Mouse (Mus musculus): ENCODE data around the gene Fgfr2.
A peak's percentile ranks its signal among the peaks of the same experiment; 100 is the strongest.

The Fgfr2 gene

DNA sequence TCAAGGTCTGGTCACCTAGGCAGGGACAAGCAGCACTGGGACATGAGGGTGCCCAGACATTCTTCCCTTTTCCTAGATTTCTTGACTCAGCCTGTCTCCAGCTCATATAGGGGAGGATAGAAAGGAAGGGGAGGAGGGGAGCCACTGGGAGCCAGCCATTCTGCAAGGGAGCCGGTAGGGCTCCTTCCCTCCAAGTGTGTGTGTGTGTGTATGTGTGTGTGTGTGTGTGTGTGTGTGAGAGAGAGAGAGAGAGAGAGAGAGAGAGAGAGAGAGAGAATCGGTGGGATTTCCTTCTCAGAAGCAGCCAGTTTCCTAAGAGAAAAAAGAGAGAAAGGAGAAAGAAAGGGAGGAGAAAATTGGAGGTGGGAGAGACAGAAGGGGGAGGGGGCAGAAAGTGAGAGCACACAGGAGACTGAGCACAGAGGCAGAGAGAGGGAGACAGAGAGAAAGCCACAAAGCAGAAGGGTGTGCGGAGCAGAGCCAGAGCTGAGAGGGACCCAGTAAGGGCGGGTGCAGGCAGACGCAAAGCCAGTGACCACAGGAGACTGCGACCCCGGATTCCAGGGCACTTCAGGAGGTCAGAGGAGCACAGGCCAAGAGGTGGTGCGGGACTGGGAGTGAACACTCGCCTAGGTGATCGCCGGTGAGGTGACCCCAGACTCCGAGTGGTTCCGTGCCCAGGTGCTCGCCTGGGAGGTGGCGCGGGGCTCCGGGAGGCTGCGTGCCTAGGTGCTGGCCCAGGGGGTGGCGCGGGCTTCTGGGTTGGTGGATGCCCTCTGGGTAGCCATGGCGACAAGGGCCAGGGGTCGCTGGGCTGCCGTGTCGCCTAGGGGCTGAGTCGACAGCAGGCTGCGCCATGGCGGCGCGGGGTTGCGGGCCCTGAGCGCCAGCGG, 1156.9 kb downstream of the Fgfr2 start, which contains the start of gene Gpr26:
Gene Gpr26 (plus strand): TSS at position 438 of the 893 bp plus-strand sequence.
- DNase-seq (ENCODE audit: low spot score), result no peak

DNA sequence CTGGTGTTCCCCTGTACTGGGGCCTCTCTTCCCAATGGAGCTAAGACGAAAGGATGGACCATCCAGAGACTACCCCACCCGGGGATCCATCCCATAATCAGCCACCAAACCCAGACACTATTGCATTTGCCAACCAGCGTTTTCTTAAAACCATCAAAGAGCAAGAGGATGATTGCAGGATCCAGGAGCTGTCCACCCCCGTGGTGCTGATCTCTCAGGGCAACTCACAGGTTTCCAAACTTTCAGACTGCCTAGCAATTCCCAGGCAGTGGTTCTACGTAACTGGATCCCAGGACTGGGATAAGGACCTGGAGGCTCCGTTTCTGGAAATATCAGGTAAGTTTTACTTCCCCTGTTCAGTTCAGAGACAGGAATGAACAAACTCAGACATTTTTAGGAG, 1162.6 kb downstream of the Fgfr2 start:
- peak; percentile 10 for DNase-seq (ENCODE audit: low spot score)

DNA sequence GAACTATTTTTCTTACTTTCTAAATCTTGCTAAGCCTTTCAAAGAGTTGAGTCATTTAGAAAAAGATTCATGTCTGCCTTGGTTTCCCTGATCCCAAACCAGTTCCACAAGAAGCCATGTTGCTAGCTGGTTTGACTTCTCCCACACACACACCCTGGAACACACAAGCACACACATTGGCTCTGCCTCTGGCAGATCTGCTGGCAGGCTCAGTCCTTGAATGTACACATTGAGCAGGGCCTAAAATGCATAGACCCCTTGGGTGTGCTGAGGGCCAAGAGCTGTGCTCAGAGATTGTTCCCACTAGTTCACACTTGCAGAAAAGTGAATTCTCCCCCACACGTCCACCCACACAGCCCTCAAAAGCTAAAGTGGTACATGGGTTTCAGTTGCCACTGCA, 1164.4 kb downstream of the Fgfr2 start:
- DNase-seq (ENCODE audit: low spot score), result no peak

DNA sequence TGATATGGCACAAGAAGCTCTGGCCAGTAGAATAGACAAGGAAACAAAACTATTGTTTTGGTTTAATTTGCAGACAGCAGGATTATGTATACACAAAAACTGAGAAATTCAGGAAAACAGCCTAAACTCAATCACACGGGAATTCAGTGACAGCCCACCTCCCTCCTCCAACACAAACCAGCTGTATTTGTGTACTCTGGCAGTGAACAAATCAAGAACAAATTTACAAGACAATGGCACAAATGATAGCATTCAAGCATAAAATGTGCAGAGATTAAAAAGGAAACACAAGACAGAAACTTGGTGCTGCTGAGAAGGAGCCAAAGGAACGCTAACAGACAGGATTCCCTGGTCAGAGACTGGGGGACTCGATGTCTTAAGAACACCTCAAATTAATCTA, 1169.7 kb downstream of the Fgfr2 start:
- no peak for DNase-seq (ENCODE audit: low spot score)

DNA sequence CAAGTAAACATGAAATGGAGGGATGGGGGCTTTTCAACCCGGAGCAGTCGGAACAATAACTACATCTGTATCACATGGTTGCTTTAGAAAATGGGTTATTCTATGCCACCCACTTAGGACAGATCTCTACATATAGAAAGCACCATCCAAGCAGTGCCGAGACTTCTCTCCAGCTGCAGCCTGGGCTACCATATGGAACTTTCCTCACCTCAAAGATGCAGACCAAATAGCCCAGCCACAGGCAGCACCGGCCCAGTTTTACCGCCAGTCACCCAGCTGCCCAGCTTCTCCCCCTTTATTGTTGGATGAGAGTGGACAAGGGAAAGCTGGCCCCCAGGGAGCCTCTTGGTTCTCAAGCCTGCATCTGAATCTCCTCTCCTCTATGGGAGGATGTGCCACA, 1172.0 kb downstream of the Fgfr2 start:
- DNase-seq (ENCODE audit: low spot score), result no peak

DNA sequence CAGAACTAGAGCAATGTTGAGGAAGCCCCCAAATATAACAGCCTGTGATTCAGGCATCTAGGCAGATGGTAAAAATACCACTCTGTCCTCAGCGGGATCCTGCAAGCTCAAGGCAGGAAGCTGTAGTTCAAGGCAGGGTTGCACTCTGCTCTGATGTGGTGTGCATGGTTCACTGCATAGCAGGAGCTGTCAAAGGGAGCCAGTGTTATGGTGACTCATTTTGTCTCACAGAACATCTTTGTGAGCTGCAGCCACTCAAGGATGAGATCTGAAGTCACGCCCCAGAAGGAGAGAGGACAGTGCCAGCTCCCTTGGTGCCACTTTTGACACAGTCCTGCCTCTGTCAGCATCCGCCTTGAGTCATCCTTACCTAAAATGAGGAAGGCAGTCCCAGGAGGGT, 1185.5 kb downstream of the Fgfr2 start:
- DNase-seq (ENCODE audit: low spot score), result no peak

DNA sequence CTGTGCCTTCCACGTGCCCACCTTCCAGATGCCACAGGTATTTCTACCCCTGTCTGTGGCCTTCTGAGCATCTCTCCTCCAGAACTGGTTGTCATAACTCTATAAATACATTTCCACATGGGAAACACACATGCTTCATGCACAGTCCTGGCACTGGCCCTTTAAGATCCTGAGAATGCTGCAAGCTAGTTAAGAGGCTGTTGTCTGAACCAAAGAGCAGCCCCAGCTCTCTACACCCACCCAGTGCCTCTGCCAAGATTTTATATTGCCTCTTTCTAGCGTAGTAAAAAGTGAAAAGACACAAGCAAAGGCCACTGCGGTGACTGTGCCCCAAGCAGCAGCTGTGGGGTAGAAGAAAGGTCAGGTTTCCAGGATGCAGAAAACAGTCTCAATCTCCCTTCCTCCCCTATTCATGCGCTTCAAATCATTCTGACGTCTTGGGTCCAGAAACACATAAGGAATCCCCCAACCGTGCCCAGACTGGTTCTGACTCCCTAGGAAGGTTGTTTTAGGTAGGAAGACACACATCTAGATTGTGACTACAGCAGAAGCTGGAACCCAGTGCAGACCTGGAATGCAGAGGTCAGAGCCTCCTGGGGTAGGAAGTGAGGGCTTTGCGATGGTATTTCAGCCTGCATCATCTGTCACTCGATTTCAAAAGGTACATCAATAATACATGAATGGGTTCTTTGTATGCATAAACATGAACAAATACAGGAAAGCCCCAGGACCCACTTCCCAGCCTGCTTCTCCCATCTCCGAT, 1195.7 kb downstream of the Fgfr2 start:
- DNase-seq (ENCODE audit: low spot score), result no peak

DNA sequence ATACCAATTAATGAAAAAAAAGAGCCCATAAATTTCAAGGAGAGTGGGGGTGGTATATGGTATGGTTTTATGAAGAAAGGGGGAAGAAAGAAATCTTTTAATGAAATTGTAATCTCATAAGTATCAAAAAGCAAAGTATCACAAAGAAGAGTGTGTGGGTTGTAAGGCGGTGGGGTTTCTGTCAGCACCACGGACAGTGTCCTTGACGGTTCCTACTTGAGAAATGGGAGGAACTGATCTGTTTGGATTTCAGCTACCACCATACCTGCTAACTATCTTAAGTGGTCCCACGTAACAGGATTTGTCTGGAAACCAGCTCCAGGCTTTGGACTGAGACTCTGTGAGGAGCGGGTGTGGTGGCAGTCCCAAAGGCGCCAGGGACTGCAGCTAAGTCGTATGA, 1205.8 kb downstream of the Fgfr2 start:
- no peak for DNase-seq (ENCODE audit: low spot score)

DNA sequence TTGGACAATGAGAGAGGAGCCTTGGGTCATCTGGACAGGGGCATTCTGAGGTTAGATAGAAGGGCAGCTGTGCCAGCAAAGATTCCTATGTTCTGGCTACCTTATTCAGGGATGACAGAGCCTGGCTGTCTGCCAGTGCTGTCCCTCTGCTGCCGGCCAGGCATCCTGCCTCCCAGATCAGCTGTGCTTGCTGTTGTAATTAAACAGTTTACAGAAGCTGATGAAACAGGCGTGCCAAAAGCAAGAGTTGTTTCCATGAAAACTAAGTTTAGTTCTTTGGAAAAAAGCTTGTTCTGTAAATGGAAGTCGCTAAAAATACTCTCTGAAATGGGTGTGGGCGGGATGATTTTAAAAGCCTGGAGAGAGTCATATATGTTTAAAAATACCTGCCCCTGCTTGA, 1213.5 kb downstream of the Fgfr2 start:
- no peak for DNase-seq (ENCODE audit: low spot score)

DNA sequence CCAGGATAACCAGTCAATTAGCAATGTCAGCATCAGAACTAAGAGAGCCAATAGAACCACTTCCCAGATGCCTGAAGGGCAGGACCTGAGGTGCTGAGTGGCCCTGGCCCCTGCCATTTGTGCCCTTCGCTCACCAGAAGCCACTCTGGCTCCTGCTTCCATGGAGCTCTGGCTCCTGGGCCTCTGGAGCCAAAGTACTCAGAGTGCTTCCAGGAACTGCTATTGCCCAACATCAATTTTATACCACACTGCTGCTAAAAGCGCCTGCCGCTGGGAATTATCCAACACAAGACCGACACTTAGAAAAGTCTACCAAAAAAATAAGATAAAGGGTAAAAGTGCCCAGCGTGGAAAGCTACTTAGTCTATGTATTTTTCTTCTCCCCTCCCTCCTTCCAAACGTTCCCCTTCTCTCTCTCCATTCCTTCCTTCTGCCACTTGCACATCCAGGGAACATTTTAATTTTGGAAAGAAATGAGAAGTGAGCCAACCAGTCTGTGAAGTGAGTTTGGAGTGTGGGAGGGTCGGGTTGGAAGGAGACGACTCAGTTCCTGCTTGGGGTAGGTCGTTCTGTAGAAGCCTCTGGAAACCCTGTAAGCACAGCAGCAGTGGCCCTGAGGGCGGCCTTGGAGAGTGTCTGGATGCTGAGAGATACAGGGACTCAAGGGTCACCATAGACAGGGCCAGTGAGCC, 1216.5 kb downstream of the Fgfr2 start:
- DNase-seq (ENCODE audit: low spot score), result no peak

DNA sequence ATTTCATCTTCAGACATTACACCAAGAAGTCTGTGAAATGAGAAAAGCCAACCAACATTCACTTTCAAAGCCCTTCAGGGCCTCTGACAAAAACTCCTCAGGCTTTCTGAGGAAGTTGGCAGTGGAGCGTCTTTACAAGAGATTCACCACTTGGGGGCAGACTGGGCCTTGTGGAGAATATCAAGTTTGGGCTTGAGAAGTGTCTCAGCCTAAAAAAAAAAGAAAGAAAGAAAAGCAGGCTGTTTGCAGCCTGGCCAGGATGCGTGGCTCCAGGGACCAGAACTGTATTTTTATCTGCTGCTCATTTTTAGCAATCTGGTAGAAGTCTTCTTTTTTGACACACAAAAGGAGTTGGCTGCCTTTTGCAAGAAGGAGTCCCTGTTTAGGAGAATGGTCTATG, 1223.8 kb downstream of the Fgfr2 start:
- peak; percentile 54 for DNase-seq (ENCODE audit: low spot score)

DNA sequence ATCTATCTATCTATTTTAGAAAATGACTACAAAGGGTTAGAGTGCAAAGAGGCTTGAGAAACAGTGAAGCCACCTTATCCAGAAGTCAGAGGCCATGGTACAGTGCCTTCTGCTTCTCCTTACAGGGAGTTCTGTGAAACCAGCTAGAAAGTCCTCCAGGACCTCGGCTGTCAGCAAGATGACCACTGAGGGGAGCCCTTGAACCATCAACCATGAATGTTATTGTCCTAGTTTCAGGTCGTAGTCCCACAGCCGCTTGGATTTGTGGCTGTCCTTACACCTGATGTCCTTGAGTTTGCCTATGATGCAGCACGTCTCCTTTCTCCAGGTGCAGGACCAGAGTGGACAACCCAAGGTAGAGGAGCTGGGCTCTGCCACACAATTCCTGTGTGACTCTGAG, 1225.9 kb downstream of the Fgfr2 start:
- no peak for DNase-seq (ENCODE audit: low spot score)

DNA sequence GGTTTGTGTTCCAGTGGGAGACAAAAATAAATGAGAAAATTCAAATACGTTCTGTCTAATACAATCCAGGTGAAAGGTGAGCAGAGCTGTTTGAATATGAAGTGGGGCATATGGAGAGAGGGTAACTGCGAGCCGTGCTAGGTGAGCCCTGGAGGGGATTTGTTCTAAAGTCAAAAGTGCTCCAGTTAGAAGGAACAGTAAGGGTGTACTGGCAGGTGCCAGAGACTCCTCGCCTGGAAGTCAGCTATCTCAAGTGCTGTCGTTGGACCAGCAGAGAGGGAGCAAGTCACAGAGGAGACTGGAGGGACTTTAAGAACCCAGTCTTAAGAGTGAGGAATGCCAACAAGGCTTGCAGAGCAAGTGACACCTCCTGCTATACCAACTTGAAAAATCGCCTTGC, 1240.3 kb downstream of the Fgfr2 start:
- no peak for DNase-seq (ENCODE audit: low spot score)

DNA sequence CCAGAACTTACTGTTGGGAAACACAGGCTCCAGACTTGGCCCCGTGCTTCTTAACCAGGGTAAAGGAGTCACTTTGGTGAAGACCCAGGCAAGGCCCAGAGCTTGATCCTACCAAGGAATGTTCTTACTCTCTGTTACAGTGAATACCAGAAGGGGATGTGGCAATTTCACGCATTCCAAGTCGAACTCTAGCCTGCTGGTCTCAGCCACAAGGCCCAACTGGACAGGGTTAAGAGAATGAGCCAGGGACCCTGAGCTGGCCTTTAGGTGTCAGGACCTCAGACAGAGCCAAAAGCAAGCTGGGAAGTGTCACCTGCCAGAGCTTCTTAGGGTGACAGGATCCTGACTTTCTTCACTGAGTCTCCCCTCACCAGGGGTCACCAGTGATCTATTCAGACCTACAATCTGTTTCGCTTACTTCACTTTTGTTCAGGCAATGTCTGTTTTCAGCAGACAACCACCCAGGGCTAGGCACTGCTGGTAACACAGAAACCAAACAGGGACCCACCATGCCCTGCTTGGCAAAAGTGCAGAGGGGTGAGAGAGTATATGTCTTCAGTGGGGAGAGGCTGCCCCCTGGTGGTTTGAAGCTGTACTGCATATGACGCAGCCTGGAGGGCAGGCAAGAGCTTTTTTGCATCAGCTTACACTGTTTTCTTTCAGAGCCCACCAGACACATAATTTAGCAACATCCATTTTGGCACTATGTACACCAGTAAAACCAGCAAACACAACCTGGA, 1241.1 kb downstream of the Fgfr2 start:
- DNase-seq (ENCODE audit: low spot score), result peak; percentile 76

DNA sequence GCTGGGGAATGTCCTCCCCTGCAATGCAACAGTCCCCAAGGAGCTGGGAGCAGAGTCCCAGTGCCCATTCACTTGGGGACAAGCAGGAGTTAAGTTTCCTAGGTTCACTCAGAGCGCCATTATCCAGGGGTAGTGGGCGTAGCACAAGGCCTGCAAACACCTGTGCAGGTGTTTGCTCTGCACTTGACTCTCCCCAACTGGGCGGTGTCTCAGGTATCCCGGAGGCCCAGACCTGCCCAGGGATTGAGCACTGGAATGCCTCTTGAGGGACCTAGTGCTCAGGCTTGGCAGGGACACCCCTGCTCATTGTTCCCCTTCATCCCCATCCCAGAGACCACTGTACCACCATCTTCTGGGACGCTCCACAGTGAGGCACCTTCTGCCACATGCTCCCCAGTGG, 1243.0 kb downstream of the Fgfr2 start:
- no peak for DNase-seq (ENCODE audit: low spot score)

DNA sequence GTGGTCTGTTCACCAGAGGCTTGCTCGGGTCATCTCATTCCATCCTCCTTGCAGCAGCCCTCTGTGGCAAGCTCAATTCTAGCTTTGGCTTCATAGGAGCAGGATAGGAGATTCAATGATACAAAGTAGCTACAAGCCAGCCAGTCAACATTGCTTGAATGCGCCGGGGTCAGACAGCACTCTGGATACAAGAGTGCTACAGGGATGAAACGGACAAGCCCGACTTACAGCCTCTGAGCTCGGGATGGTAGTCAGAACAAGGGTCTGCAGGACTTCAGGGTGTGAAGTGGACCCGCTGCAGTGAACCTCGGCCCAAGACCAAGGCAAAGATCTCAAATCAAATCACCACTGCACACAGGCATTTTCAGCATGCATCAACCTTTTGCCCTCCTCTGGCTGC, 1244.3 kb downstream of the Fgfr2 start:
- DNase-seq (ENCODE audit: low spot score), result no peak

DNA sequence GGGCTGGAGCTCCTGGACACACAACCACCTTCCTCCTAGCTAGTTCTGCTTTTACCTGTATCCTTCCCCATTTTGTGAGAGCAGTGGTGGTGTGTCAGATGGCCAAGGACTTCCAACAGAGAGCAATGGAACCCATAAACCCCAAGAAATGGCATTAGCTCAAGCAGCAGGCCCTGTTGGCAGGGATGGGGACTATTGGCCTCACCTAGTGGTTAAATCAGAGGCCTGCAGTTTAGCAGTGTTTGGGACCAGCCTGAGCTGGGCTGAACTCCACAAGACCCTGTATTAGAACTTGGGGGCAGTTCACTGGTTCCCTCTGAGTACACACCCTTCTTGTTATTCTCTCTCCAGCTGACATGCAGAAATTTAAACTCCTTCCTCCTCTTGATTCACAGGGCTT, 1262.0 kb downstream of the Fgfr2 start:
- no peak for DNase-seq (ENCODE audit: low spot score)

DNA sequence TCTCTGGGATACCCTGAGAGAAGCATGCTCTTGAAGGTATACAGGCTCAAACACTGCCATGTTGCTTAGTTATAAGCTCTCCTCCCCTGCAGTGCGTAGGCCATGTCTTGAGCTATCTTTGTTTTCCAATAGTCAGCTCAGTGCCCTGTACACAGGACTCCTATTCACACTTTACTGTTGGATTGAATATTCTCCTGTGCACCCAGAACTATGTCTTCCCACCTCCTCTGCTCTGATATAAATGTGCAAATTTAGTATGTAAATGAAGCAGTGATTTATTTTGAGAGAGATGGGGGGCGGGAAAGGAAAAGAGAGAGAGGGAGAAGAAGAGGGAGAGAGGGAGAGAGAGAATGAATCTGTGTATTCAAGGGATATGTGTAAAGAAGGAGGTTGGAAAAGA, 1267.5 kb downstream of the Fgfr2 start:
- DNase-seq (ENCODE audit: low spot score), result no peak

DNA sequence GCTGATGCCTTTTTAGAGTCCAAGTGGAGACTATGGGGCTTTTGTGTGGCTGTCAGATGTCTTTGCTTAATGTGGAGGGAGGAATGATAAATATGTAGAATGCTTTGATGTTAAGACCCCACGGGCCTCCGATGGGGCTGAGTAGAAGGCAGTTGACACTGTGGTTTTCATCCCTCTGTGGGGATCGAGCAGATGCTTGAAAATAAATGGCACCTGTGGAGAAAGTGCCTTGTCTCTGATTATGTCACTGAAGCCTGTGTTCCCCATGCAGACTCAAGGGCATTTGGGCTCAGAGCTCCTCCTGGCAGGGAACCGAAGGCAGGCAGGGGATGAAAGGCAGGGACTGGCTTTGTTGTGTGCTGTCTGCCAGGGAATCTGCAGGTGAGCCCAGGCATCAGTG, 1272.6 kb downstream of the Fgfr2 start:
- DNase-seq (ENCODE audit: low spot score), result no peak

DNA sequence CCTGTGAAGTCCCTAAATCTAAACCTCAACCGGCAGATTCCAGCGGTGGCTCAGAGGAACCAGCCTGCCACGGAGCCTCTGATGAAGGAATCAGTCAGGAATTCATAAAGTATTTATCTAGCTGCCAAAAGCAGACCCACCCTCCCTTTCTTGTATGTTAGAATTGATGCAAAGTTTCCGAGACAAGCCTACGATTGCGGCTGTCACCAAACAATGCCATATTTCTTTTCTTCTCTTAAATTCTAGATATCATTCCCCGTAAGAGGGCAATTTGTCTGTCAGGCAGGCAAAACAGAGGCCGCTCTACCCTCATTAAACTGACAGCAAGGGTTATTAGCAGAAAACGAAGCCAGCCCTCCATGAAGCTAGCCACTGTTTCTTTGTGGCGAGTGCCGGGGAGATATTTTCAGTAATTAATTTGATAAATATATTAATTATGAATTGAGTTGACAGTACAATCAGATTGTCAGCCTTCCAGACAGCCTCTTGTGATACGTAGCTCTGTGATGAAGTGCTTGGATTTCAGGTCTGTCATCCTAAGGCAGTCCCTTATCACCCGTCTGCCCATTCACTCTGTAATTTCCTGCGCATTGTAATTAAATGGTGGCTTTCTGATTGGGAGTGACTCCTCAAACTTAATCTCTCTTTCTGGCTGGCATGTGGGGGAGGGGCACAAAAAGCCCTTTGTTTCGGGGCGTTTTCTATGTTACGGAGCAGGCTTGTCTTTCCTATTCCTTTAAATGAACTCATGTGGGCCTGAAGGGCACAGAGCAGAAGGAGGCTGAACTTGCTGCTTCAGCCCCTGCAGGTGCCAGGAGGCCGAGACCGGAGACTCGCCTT, 1276.9 kb downstream of the Fgfr2 start:
- DNase-seq (ENCODE audit: low spot score), result no peak

DNA sequence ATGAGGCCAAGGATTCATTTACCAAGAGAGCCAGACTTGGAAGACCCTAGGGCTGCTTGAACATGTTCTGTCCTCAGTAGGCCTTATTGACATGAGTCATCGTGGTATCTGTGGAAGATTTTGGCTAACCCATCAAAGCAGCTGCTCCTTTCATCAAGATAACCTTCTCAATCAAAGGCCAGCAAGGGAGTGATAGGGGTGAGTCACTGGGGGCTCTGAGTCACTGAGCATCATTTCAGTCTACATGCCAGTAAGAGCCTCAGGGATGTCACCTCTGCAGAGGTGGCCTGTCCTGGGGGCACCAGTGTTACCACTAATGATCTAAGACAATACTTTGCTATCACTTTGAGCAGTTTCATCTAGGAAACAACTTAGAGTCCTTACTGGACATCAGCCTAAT, 1292.9 kb downstream of the Fgfr2 start:
- DNase-seq (ENCODE audit: low spot score), result no peak
